Mouse (Mus musculus) natural killer cell, adult 2 months (primary cell): ENCODE results near the gene Nfkb2.
A peak's percentile ranks its signal among the peaks of the same experiment; 100 is the strongest.

ENCODE experiments used
- DNase-seq, 2 experiments: peaks; one replicate each; pipeline ENCODE4 v3.0.0; 2022; ENCODE audit warnings: low spot score in 2 of 2

Gene Nfkb2

GRCm38 (mm10) chr19:46304216-46304841 is at the start of gene Nfkb2:
Nfkb2 (plus strand) TSS chr19:46304320.
- peak; percentile 99 to 100 for DNase-seq

- DNase-seq = no peak
Observed at GRCm38 (mm10) chr19:46264762-46265161, 39.4 kb upstream of the Nfkb2 start.

GRCm38 (mm10) chr19:46275307-46275706 is 28.8 kb upstream of the Nfkb2 start:
- DNase-seq = peak in 1 of 2 experiments; percentile 21

GRCm38 (mm10) chr19:46282081-46282849 is 21.9 kb upstream of the Nfkb2 start:
- DNase-seq = no peak

- DNase-seq = no peak
Observed at GRCm38 (mm10) chr19:46284686-46285085, 19.4 kb upstream of the Nfkb2 start.

- DNase-seq = no peak
Observed at GRCm38 (mm10) chr19:46285631-46286030, 18.5 kb upstream of the Nfkb2 start.

GRCm38 (mm10) chr19:46286047-46286446 is 18.1 kb upstream of the Nfkb2 start:
- no peak for DNase-seq

GRCm38 (mm10) chr19:46286926-46287325 is 17.2 kb upstream of the Nfkb2 start:
- DNase-seq = no peak

GRCm38 (mm10) chr19:46287566-46287965 is 16.6 kb upstream of the Nfkb2 start:
- DNase-seq = no peak

- no peak for DNase-seq
Observed at GRCm38 (mm10) chr19:46290535-46291105, 13.5 kb upstream of the Nfkb2 start.

- DNase-seq = no peak
Observed at GRCm38 (mm10) chr19:46296938-46297337, 7.2 kb upstream of the Nfkb2 start.

- DNase-seq = no peak
Observed at GRCm38 (mm10) chr19:46300294-46301045, 3.6 kb upstream of the Nfkb2 start.

- DNase-seq = no peak
Observed at GRCm38 (mm10) chr19:46302551-46302950, 1.6 kb upstream of the Nfkb2 start.

- DNase-seq = no peak
Observed at GRCm38 (mm10) chr19:46303251-46304215, 587 bp upstream of the Nfkb2 start.

GRCm38 (mm10) chr19:46304908-46305333 is 801 bp downstream of the Nfkb2 start:
- DNase-seq = no peak

- peak; percentile 93 to 94 for DNase-seq
Observed at GRCm38 (mm10) chr19:46305432-46306267, 1.5 kb downstream of the Nfkb2 start.

- no peak for DNase-seq
Observed at GRCm38 (mm10) chr19:46306268-46306610, 2.1 kb downstream of the Nfkb2 start.

- DNase-seq = peak in 1 of 2 experiments; percentile 0
Observed at GRCm38 (mm10) chr19:46306751-46307289, 2.7 kb downstream of the Nfkb2 start.

- DNase-seq = no peak
Observed at GRCm38 (mm10) chr19:46307781-46308180, 3.7 kb downstream of the Nfkb2 start.

GRCm38 (mm10) chr19:46308303-46308702 is 4.2 kb downstream of the Nfkb2 start:
- DNase-seq = peak in 1 of 2 experiments; percentile 1
